Mouse (Mus musculus) cortical plate, adult 2 months (tissue): ENCODE results near the gene Tbccd1.

ENCODE experiments used
- CTCF ChIP-seq: fragments of 200-500 bp; IDR thresholded peaks from 2 replicates; pipeline ENCODE4 v1.5.1; 2011; ENCODE audit warnings: mild to moderate bottlenecking, control low read depth, low read length; ENCODE audit not compliant: insufficient read depth; ENCODE audit errors: extremely low read depth
- POLR2A ChIP-seq: fragments of 200-500 bp; IDR thresholded peaks from 2 replicates; pipeline ENCODE4 v1.6.1; 2011; ENCODE audit warnings: mild to moderate bottlenecking, low read length, control low read depth; ENCODE audit not compliant: insufficient read depth; ENCODE audit errors: extremely low read depth

- TF ChIP-seq CTCF (no peak), POLR2A (no peak)
Measured at GRCm38 (mm10) chr16:22800026-22800848, 57.2 kb downstream of the Tbccd1 start.
